Mouse (Mus musculus) midbrain, embryonic 16.5 days (tissue): Measurements from ENCODE around the gene Rps6kb2. TPM values are rescaled to one million over a fixed set of nuclear protein-coding genes. Genes with fewer than 3 reads are reported as not detected.
A peak's percentile ranks its signal among the peaks of the same experiment; 100 is the strongest.

Experiments
- ATAC-seq: fragments of 200-750 bp; cut with Nextera tagmentation; 2 replicates; pipeline ENCODE4 v1.8.0; 2017; ENCODE audit warnings: moderate TSS enrichment
- H3K27ac ChIP-seq: fragments of 300-500 bp; sonication (generic); 2 replicates; pipeline ENCODE4 v1.5.1; 2014; ENCODE audit warnings: mild to moderate bottlenecking, low read length, mixed read lengths
- H3K27me3 ChIP-seq: fragments of 300-500 bp; sonication (generic); 2 replicates; pipeline ENCODE4 v1.6.1; 2014; ENCODE audit warnings: low read depth, low read length, mixed read lengths; ENCODE audit not compliant: control insufficient read depth, insufficient read depth
- H3K36me3 ChIP-seq: fragments of 300-500 bp; sonication (generic); 2 replicates; pipeline ENCODE4 v1.6.1; 2014; ENCODE audit warnings: mild to moderate bottlenecking, low read length, moderate library complexity, mixed read lengths; ENCODE audit not compliant: control insufficient read depth, insufficient read depth
- H3K4me1 ChIP-seq: fragments of 300-500 bp; sonication (generic); 2 replicates; pipeline ENCODE4 v1.6.1; 2014; ENCODE audit warnings: mild to moderate bottlenecking, low read length, mixed read lengths; ENCODE audit not compliant: control insufficient read depth, insufficient read depth
- H3K4me2 ChIP-seq: fragments of 300-500 bp; sonication (generic); 2 replicates; pipeline ENCODE4 v1.6.1; 2014; ENCODE audit warnings: mild to moderate bottlenecking, low read length, mixed read lengths
- H3K4me3 ChIP-seq: fragments of 300-500 bp; sonication (generic); 2 replicates; pipeline ENCODE4 v1.5.1; 2014; ENCODE audit warnings: low read depth, mild to moderate bottlenecking, low read length, moderate library complexity, mixed read lengths
- H3K9ac ChIP-seq: fragments of 300-500 bp; sonication (generic); 2 replicates; pipeline ENCODE4 v1.6.1; 2014; ENCODE audit warnings: low read depth, low read length, mixed read lengths
- H3K9me3 ChIP-seq: fragments of 300-500 bp; sonication (generic); replicated peaks from 2 replicates; pipeline ENCODE4 v1.6.1; 2014; ENCODE audit warnings: mild to moderate bottlenecking, low read length, mixed read lengths; ENCODE audit not compliant: control insufficient read depth, poor library complexity, severe bottlenecking
- WGBS: fragments of 180-500 bp; shearing (Covaris S2); extraction: QIAGEN DNeasy Blood & Tissue Kit; methylation state at CpG from one replicate; pipeline ENCODE4 v1.1.7; 2014; 5-methylcytosine and 5-hydroxymethylcytosine counted together
- polyA plus RNA-seq: library from polyadenylated mRNA; unstranded; fragments of >200 nt; fragmentation: Nextera tagmentation; extraction: Ambion mirVana; gene quantifications from 2 replicates; pipeline ENCODE4 v1.2.1, GENCODE M21; 2015

Gene Rps6kb2
- polyA plus RNA-seq, 1 experiment from 2014 or later: 58.0 TPM

- no peaks in the 10 kb centered on the region for H3K9me3 ChIP-seq
- H3K27me3 ChIP-seq: no peaks in the 10 kb centered on the region
- peak; percentile 91 for ATAC-seq
- peak within 1 kb of the TSS; percentile 98 for H3K9ac ChIP-seq
- peaks cover 17% of the 10 kb centered on the region for H3K36me3 ChIP-seq
- peak within 1 kb of the TSS; percentile 95 for H3K4me3 ChIP-seq
- peaks cover 13% of the 10 kb centered on the region for H3K4me1 ChIP-seq
- peak within 1 kb of the TSS; percentile 89 for H3K27ac ChIP-seq
- WGBS: 7% methylated on average over 35 of the region's 47 CpGs
- H3K4me2 ChIP-seq: peak within 1 kb of the TSS; percentile 75
Measured at GRCm38 (mm10) chr19:4191528-4192250, 28.5 kb upstream of the Rps6kb2 start, which contains the start of gene Ppp1ca. TSS of gene Ppp1ca (plus strand) at chr19:4192065.

DNA sequence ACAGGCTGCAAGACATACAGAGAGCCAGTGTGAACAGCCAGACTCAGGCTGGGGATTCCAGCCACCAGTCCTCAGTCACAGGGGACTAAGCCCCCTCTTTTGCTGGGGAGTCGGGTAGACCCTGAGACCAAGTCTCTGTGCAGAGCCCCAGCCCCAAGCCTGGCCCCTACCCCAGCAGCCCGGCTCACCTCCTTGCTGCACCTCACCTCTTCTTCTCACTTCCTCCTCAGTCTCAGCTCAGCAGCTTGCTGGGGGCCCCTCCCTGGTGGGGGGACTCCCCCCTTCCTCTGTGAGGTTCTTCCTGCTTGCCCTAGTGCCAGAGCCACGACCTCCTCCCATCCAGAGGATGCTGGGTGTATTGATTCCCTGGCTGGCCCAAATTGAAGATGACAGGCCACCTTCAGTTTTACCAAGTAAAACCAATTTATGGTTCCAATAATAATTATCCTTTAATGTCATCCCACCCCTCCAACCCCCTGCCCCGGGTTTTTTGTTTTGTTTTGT, 27.7 kb upstream of the Rps6kb2 start, which contains the start of gene Tbc1d10c:
Tbc1d10c (minus strand) TSS at position 454 of the 504 bp plus-strand sequence.
- WGBS: 74% methylated on average over 4 of the region's 4 CpGs
- peak within 1 kb of the TSS; percentile 89 for H3K27ac ChIP-seq
- H3K27me3 ChIP-seq: no peaks in the 10 kb centered on the region
- H3K9ac ChIP-seq: peak within 1 kb of the TSS; percentile 98
- no peaks in the 10 kb centered on the region for H3K9me3 ChIP-seq
- peak within 1 kb of the TSS; percentile 95 for H3K4me3 ChIP-seq
- H3K4me1 ChIP-seq: peaks cover 13% of the 10 kb centered on the region
- H3K36me3 ChIP-seq: peaks cover 11% of the 10 kb centered on the region
- ATAC-seq: no peak
- peak within 1 kb of the TSS; percentile 75 for H3K4me2 ChIP-seq

- WGBS: 84% methylated on average over 12 of the region's 12 CpGs
- Histone ChIP-seq H3K27ac (no peak overlapping the region), H3K27me3 (no peaks in the 10 kb centered on the region), H3K9ac (no peak overlapping the region), H3K4me2 (no peak overlapping the region), H3K4me1 (peaks cover 13% of the 10 kb centered on the region), H3K4me3 (no peak overlapping the region), H3K36me3 (0 out of 2 replicates have a peak, but pooled peaks cover 2% of the 10 kb centered on the region), H3K9me3 (no peaks in the 10 kb centered on the region)
- ATAC-seq: no peak
Measured at GRCm38 (mm10) chr19:4189051-4189620, 26.0 kb upstream of the Rps6kb2 start.

DNA sequence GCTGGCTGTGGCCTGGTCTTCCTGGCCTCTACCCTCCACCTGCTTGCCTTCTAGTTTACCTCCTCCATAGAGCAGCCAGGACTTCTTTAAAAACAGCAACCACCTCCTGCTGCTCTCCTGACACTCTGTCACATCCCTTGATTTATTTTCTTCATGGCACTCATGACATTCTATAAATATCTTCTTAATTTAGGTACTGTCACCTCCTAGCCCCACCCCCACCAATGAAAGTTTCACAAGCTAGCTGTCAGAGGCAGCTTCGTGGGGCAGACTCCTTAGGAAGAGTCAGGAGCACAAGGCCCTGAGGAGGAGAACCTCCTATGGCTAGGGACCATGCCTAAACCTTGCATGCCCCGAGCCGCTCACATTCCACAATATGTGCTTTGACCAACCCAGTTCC, 24.1 kb upstream of the Rps6kb2 start:
- 77% methylated on average over 3 of the region's 3 CpGs for WGBS
- ATAC-seq: no peak
- Histone ChIP-seq H3K27me3 (no peaks in the 10 kb centered on the region), H3K4me1 (peaks cover 3% of the 10 kb centered on the region; the same call in 1 of the 2 replicates), H3K36me3 (no peaks in the 10 kb centered on the region), H3K9me3 (no peaks in the 10 kb centered on the region), H3K4me3 (no peak overlapping the region), H3K4me2 (no peak overlapping the region), H3K9ac (no peak overlapping the region), H3K27ac (no peak overlapping the region)

DNA sequence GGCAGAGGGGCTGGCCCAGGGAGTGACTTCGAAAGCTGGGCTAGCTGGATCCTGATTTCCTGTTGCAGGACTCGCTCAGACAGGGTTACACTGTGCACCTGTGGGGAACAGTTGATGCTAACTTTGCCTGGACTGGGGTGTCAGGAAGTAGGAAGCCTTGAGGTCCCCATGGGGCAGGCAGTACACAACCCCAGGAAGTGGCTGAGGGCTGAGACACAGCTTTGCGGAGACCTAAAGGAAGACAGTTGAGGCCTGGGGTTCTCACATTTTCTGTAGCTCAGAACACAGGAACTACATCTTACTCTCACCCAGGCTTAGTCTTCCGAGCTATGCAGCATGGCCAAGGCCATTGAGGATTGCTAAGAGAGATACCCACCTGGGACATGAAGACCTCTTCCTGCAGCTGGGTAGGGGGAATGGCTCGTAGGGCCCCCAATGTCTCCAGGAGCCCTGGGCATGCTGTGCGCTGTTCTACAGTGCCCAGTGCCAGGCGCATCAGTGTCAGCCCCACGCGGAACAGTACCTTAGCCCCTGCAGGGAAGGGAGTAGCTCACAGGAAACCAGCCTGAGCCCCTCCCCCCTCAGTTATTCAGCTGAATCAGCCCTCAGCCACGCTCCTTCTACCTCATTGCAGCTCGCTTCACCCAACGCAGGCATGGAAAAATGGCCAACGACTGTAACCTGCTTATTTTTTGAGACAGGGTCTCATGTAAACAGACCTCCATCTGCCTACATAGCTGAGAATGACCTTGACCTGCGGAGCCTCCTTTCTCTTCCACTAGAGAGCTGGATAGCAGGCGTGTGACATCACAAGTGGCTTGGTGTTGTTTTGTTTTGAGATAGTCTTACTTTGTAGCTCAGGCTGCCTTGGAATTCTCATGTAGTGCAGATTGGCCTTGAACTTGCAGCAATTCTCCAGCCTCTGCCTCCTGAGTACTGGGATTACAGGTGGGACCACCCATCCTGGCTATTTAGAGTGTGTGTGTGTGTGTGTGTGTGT, 22.1 kb upstream of the Rps6kb2 start:
- Histone ChIP-seq H3K36me3 (no peaks in the 10 kb centered on the region), H3K27me3 (no peaks in the 10 kb centered on the region), H3K4me1 (peaks cover 4% of the 10 kb centered on the region; the same call in 1 of the 2 replicates), H3K4me2 (no peak overlapping the region), H3K4me3 (no peak overlapping the region), H3K9ac (no peak overlapping the region), H3K27ac (no peak overlapping the region), H3K9me3 (no peaks in the 10 kb centered on the region)
- no peak for ATAC-seq
- WGBS: 64% methylated on average over 15 of the region's 15 CpGs

- H3K9me3 ChIP-seq: no peaks in the 10 kb centered on the region
- 62% methylated on average over 2 of the region's 2 CpGs for WGBS
- no peak overlapping the region for H3K4me3 ChIP-seq
- H3K36me3 ChIP-seq: no peaks in the 10 kb centered on the region
- ATAC-seq: no peak
- peaks cover 4% of the 10 kb centered on the region; the same call in 1 of the 2 replicates for H3K4me1 ChIP-seq
- no peak overlapping the region for H3K27ac ChIP-seq
- no peaks in the 10 kb centered on the region for H3K27me3 ChIP-seq
- no peak overlapping the region for H3K4me2 ChIP-seq
- H3K9ac ChIP-seq: no peak overlapping the region
Measured at GRCm38 (mm10) chr19:4183689-4184088, 20.5 kb upstream of the Rps6kb2 start.

- ATAC-seq: peak; percentile 45
- H3K4me2 ChIP-seq: no peak overlapping the region
- H3K27me3 ChIP-seq: no peaks in the 10 kb centered on the region
- peaks cover 4% of the 10 kb centered on the region; the same call in 1 of the 2 replicates for H3K4me1 ChIP-seq
- 43% methylated on average over 3 of the region's 3 CpGs for WGBS
- H3K9ac ChIP-seq: 0 out of 2 replicates have a peak overlapping the region, but pooled peaks have one; percentile 10
- no peak overlapping the region for H3K4me3 ChIP-seq
- no peaks in the 10 kb centered on the region for H3K9me3 ChIP-seq
- H3K36me3 ChIP-seq: no peaks in the 10 kb centered on the region
- H3K27ac ChIP-seq: 0 out of 2 replicates have a peak overlapping the region, but pooled peaks have one; percentile 8
Measured at GRCm38 (mm10) chr19:4181892-4182291, 18.7 kb upstream of the Rps6kb2 start.

DNA sequence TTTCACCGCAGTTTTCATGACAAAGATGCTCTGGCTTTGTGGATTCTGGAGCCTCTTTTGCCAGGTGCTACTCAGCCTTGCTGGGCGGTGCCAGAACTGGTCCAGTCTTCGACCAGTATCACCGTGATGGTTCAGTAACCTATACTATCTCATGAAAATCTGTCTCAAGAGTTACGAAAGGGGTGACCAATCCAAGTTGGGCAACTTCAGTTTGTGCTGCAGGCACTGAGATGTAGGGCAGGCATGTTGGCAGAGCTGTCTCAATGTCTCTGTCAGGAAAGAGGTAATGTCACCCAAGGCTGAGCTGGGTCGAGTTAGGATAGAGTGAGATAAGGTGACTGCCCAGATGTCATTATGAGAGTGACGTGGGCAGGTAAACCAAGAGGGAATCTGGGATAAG, 17.3 kb upstream of the Rps6kb2 start:
- no peaks in the 10 kb centered on the region for H3K9me3 ChIP-seq
- H3K27me3 ChIP-seq: no peaks in the 10 kb centered on the region
- H3K4me2 ChIP-seq: no peak overlapping the region
- ATAC-seq: no peak
- no peak overlapping the region for H3K27ac ChIP-seq
- H3K4me3 ChIP-seq: no peak overlapping the region
- WGBS: 92% methylated on average over 7 of the region's 7 CpGs
- no peak overlapping the region for H3K9ac ChIP-seq
- H3K36me3 ChIP-seq: no peaks in the 10 kb centered on the region
- peaks cover 7% of the 10 kb centered on the region; the same call in 1 of the 2 replicates for H3K4me1 ChIP-seq
